Mouse (Mus musculus) heart, postnatal 0 days (tissue): ENCODE data around the gene Txndc15.

Source experiments
- CTCF ChIP-seq: IDR thresholded peaks from 2 replicates; pipeline ENCODE4 v1.5.1; 2016; ENCODE audit warnings: antibody characterized with exemption, control low read depth, low read depth
- EP300 ChIP-seq: IDR thresholded peaks from 2 replicates; pipeline ENCODE4 v1.6.1; 2016; ENCODE audit warnings: antibody characterized with exemption, low read depth

GRCm38 (mm10) chr13:55683581-55683980 is 30.9 kb upstream of the Txndc15 start:
- TF ChIP-seq CTCF (no peak), EP300 (no peak)
